Mouse (Mus musculus) fat pad, adult 2 months (tissue): ENCODE data around the gene Fam155a.
"Not testable (repeated sequence)": the region's sequence is repeated elsewhere in the genome, so short reads cannot be mapped to it uniquely, and the experiment has no call there.

Experiments
- DNase-seq: peaks from one replicate; pipeline ENCODE4 v3.0.0-alpha.2; 2011; ENCODE audit warnings: low read depth, low spot score; ENCODE audit errors: extremely low read depth

Gene Fam155a

GRCm38 (mm10) chr8:9770999-9771605 is at the start of gene Fam155a:
Gene Fam155a (minus strand): TSS chr8:9771161.
- DNase-seq = no peak

- no peak for DNase-seq
These were observed 42.4 kb upstream of the Fam155a start for GRCm38 (mm10) chr8:9813273-9813946.

GRCm38 (mm10) chr8:9810955-9811530 is 40.1 kb upstream of the Fam155a start:
- no peak for DNase-seq

- no peak for DNase-seq
These were observed 37.6 kb upstream of the Fam155a start for GRCm38 (mm10) chr8:9808596-9808995.

- no peak for DNase-seq
These were observed 34.7 kb upstream of the Fam155a start for GRCm38 (mm10) chr8:9805676-9806075.

- not testable (repeated sequence) for DNase-seq
These were observed 29.4 kb upstream of the Fam155a start for GRCm38 (mm10) chr8:9800346-9800745.

GRCm38 (mm10) chr8:9799923-9800322 is 29.0 kb upstream of the Fam155a start:
- no peak for DNase-seq

GRCm38 (mm10) chr8:9797514-9797913 is 26.6 kb upstream of the Fam155a start:
- no peak for DNase-seq

- no peak for DNase-seq
These were observed 24.8 kb upstream of the Fam155a start for GRCm38 (mm10) chr8:9795724-9796123.

GRCm38 (mm10) chr8:9793351-9793750 is 22.4 kb upstream of the Fam155a start:
- no peak for DNase-seq

GRCm38 (mm10) chr8:9780332-9780731 is 9.4 kb upstream of the Fam155a start:
- no peak for DNase-seq

- no peak for DNase-seq
These were observed 7.2 kb upstream of the Fam155a start for GRCm38 (mm10) chr8:9778148-9778547.

- DNase-seq = no peak
These were observed 5.9 kb upstream of the Fam155a start for GRCm38 (mm10) chr8:9776818-9777217.

- DNase-seq = no peak
These were observed 1.5 kb upstream of the Fam155a start for GRCm38 (mm10) chr8:9772519-9772840.

GRCm38 (mm10) chr8:9771606-9772518 is 901 bp upstream of the Fam155a start:
- DNase-seq = no peak

- no peak for DNase-seq
These were observed 531 bp downstream of the Fam155a start for GRCm38 (mm10) chr8:9770261-9770998.

- DNase-seq = no peak
These were observed 1.9 kb downstream of the Fam155a start for GRCm38 (mm10) chr8:9769061-9769460.

- no peak for DNase-seq
These were observed 35.8 kb downstream of the Fam155a start for GRCm38 (mm10) chr8:9735169-9735568.

GRCm38 (mm10) chr8:9709791-9710190 is 61.2 kb downstream of the Fam155a start:
- DNase-seq = no peak

- no peak for DNase-seq
These were observed 63.5 kb downstream of the Fam155a start for GRCm38 (mm10) chr8:9707433-9707832.

- no peak for DNase-seq
These were observed 76.2 kb downstream of the Fam155a start for GRCm38 (mm10) chr8:9694794-9695193.
